Mouse (Mus musculus): ENCODE measurements around the gene Ikzf2. TPM values are rescaled to one million over a fixed set of nuclear protein-coding genes. Genes with fewer than 3 reads are reported as not detected.

The Ikzf2 gene
- polyA plus RNA-seq, 1 experiment from 2014 or later, result 4.2 TPM

- H3K4me2 ChIP-seq (ENCODE audit: low read depth, low read length), result no peak overlapping the region
- ATAC-seq (ENCODE audit: low read depth), result no peak
- peaks cover 6% of the 10 kb centered on the region; the same call in 1 of the 2 replicates for H3K4me1 ChIP-seq (ENCODE audit: control insufficient read depth, insufficient read depth, low read length)
- DNase-seq (ENCODE audit: low spot score), result no peak
- no peaks in the 10 kb centered on the region for H3K9me3 ChIP-seq (ENCODE audit: control insufficient read depth, low read length)
- H3K9ac ChIP-seq (ENCODE audit: low read depth, low read length), result no peak overlapping the region
- WGBS, result 61% methylated on average over 3 of the region's 3 CpGs
- no peaks in the 10 kb centered on the region for H3K27me3 ChIP-seq (replicated peaks; ENCODE audit: control insufficient read depth, insufficient read depth, low read length)
- H3K4me3 ChIP-seq (ENCODE audit: low read depth, low read length), result no peak overlapping the region
- no peaks in the 10 kb centered on the region for H3K36me3 ChIP-seq (ENCODE audit: control insufficient read depth, insufficient read depth, low read length)
- H3K27ac ChIP-seq (replicated peaks; ENCODE audit: low read depth, low read length), result no peak overlapping the region
Measured at GRCm38 (mm10) chr1:69682261-69682660, 4.8 kb downstream of the Ikzf2 start.

DNA sequence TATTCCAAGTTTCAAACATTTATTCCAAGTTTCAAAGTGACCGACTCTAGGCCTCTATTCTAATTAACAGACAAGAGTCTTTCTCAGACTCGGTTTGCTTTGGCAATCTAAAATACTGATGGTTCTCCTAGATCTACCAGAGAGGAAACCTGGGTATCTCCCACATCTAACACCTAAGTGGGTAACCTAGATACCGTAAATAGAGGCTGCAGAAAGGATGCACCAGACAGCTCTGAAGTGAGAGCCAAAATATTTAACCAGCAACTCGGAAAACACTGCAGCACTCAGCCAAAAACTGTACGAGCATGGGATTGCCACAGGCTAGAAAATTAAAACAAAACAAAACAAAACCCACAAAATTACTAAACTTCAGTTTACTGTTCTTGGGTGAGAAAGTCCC is 6.0 kb downstream of the Ikzf2 start:
- Histone ChIP-seq H3K9me3 (ENCODE audit: control insufficient read depth, low read length) (no peaks in the 10 kb centered on the region), H3K4me2 (ENCODE audit: low read depth, low read length) (no peak overlapping the region), H3K4me1 (ENCODE audit: control insufficient read depth, insufficient read depth, low read length) (peaks cover 6% of the 10 kb centered on the region; the same call in 1 of the 2 replicates), H3K4me3 (ENCODE audit: low read depth, low read length) (no peak overlapping the region), H3K27ac (replicated peaks; ENCODE audit: low read depth, low read length) (no peak overlapping the region), H3K27me3 (replicated peaks; ENCODE audit: control insufficient read depth, insufficient read depth, low read length) (no peaks in the 10 kb centered on the region), H3K9ac (ENCODE audit: low read depth, low read length) (no peak overlapping the region), H3K36me3 (ENCODE audit: control insufficient read depth, insufficient read depth, low read length) (no peaks in the 10 kb centered on the region)
- no peak for ATAC-seq (ENCODE audit: low read depth)
- WGBS, result 69% methylated on average over 5 of the region's 5 CpGs
- DNase-seq (ENCODE audit: low spot score), result no peak

DNA sequence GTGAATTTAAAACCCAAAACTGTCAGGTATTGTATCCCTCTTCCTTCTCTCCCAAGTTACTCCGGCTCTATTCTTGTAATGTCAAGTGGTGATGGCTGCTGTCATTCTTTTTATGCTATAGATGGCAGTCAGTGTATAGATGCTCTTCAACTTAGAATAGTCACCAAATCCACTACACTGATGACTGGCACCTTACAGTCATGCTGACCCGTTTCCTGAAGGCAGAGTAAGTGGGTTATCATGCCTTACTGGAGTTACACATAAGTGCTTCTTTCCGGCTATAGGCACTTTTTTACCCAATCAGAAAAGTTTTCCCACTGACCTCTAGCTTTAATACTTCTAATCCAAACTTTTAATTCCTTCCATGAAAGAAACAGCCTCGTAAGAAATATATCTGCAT is 6.5 kb downstream of the Ikzf2 start:
- Histone ChIP-seq H3K4me3 (ENCODE audit: low read depth, low read length) (no peak overlapping the region), H3K4me2 (ENCODE audit: low read depth, low read length) (no peak overlapping the region), H3K9me3 (ENCODE audit: control insufficient read depth, low read length) (no peaks in the 10 kb centered on the region), H3K27me3 (replicated peaks; ENCODE audit: control insufficient read depth, insufficient read depth, low read length) (no peaks in the 10 kb centered on the region), H3K9ac (ENCODE audit: low read depth, low read length) (no peak overlapping the region), H3K36me3 (ENCODE audit: control insufficient read depth, insufficient read depth, low read length) (no peaks in the 10 kb centered on the region), H3K4me1 (ENCODE audit: control insufficient read depth, insufficient read depth, low read length) (peaks cover 6% of the 10 kb centered on the region; the same call in 1 of the 2 replicates), H3K27ac (replicated peaks; ENCODE audit: low read depth, low read length) (no peak overlapping the region)
- ATAC-seq (ENCODE audit: low read depth), result no peak
- 81% methylated on average over 4 of the region's 4 CpGs for WGBS
- no peak for DNase-seq (ENCODE audit: low spot score)

- H3K27ac ChIP-seq (replicated peaks; ENCODE audit: low read depth, low read length), result no peak overlapping the region
- no peaks in the 10 kb centered on the region for H3K27me3 ChIP-seq (replicated peaks; ENCODE audit: control insufficient read depth, insufficient read depth, low read length)
- H3K4me2 ChIP-seq (ENCODE audit: low read depth, low read length), result no peak overlapping the region
- H3K4me3 ChIP-seq (ENCODE audit: low read depth, low read length), result no peak overlapping the region
- no peaks in the 10 kb centered on the region for H3K4me1 ChIP-seq (ENCODE audit: control insufficient read depth, insufficient read depth, low read length)
- no peak overlapping the region for H3K9ac ChIP-seq (ENCODE audit: low read depth, low read length)
- ATAC-seq (ENCODE audit: low read depth) (no peak), DNase-seq (ENCODE audit: low spot score) (no peak)
- no peaks in the 10 kb centered on the region for H3K36me3 ChIP-seq (ENCODE audit: control insufficient read depth, insufficient read depth, low read length)
- 91% methylated on average over 10 of the region's 10 CpGs for WGBS
- H3K9me3 ChIP-seq (ENCODE audit: control insufficient read depth, low read length), result no peaks in the 10 kb centered on the region
Measured at GRCm38 (mm10) chr1:69669897-69670404, 17.1 kb downstream of the Ikzf2 start.

GRCm38 (mm10) chr1:69667456-69667855 is 19.6 kb downstream of the Ikzf2 start:
- no peaks in the 10 kb centered on the region for H3K36me3 ChIP-seq (ENCODE audit: control insufficient read depth, insufficient read depth, low read length)
- H3K4me2 ChIP-seq (ENCODE audit: low read depth, low read length), result no peak overlapping the region
- H3K4me1 ChIP-seq (ENCODE audit: control insufficient read depth, insufficient read depth, low read length), result no peaks in the 10 kb centered on the region
- H3K9ac ChIP-seq (ENCODE audit: low read depth, low read length), result no peak overlapping the region
- H3K4me3 ChIP-seq (ENCODE audit: low read depth, low read length), result no peak overlapping the region
- DNase-seq (ENCODE audit: low spot score) (no peak), ATAC-seq (ENCODE audit: low read depth) (no peak)
- 71% methylated on average over 5 of the region's 5 CpGs for WGBS
- H3K27me3 ChIP-seq (replicated peaks; ENCODE audit: control insufficient read depth, insufficient read depth, low read length), result no peaks in the 10 kb centered on the region
- H3K9me3 ChIP-seq (ENCODE audit: control insufficient read depth, low read length), result no peaks in the 10 kb centered on the region
- H3K27ac ChIP-seq (replicated peaks; ENCODE audit: low read depth, low read length), result no peak overlapping the region

- Histone ChIP-seq H3K4me1 (ENCODE audit: control insufficient read depth, insufficient read depth, low read length) (no peaks in the 10 kb centered on the region), H3K4me2 (ENCODE audit: low read depth, low read length) (no peak overlapping the region), H3K4me3 (ENCODE audit: low read depth, low read length) (no peak overlapping the region), H3K9me3 (ENCODE audit: control insufficient read depth, low read length) (no peaks in the 10 kb centered on the region), H3K27ac (replicated peaks; ENCODE audit: low read depth, low read length) (no peak overlapping the region), H3K27me3 (replicated peaks; ENCODE audit: control insufficient read depth, insufficient read depth, low read length) (no peaks in the 10 kb centered on the region), H3K36me3 (ENCODE audit: control insufficient read depth, insufficient read depth, low read length) (no peaks in the 10 kb centered on the region), H3K9ac (ENCODE audit: low read depth, low read length) (no peak overlapping the region)
- WGBS, result 72% methylated on average over 2 of the region's 2 CpGs
- no peak for DNase-seq (ENCODE audit: low spot score)
- ATAC-seq (ENCODE audit: low read depth), result no peak
Measured at GRCm38 (mm10) chr1:69659779-69660178, 27.3 kb downstream of the Ikzf2 start.

GRCm38 (mm10) chr1:69658051-69658450 is 29.0 kb downstream of the Ikzf2 start:
- DNase-seq (ENCODE audit: low spot score) (no peak), ATAC-seq (ENCODE audit: low read depth) (no peak)
- H3K36me3 ChIP-seq (ENCODE audit: control insufficient read depth, insufficient read depth, low read length), result no peaks in the 10 kb centered on the region
- no peaks in the 10 kb centered on the region for H3K9me3 ChIP-seq (ENCODE audit: control insufficient read depth, low read length)
- no peak overlapping the region for H3K4me3 ChIP-seq (ENCODE audit: low read depth, low read length)
- no peaks in the 10 kb centered on the region for H3K4me1 ChIP-seq (ENCODE audit: control insufficient read depth, insufficient read depth, low read length)
- H3K4me2 ChIP-seq (ENCODE audit: low read depth, low read length), result no peak overlapping the region
- H3K27ac ChIP-seq (replicated peaks; ENCODE audit: low read depth, low read length), result no peak overlapping the region
- H3K27me3 ChIP-seq (replicated peaks; ENCODE audit: control insufficient read depth, insufficient read depth, low read length), result no peaks in the 10 kb centered on the region
- no peak overlapping the region for H3K9ac ChIP-seq (ENCODE audit: low read depth, low read length)
- WGBS, result 41% methylated on average over 6 of the region's 6 CpGs

GRCm38 (mm10) chr1:69657455-69657854 is 29.6 kb downstream of the Ikzf2 start:
- Histone ChIP-seq H3K4me3 (ENCODE audit: low read depth, low read length) (no peak overlapping the region), H3K4me2 (ENCODE audit: low read depth, low read length) (no peak overlapping the region), H3K36me3 (ENCODE audit: control insufficient read depth, insufficient read depth, low read length) (no peaks in the 10 kb centered on the region), H3K27me3 (replicated peaks; ENCODE audit: control insufficient read depth, insufficient read depth, low read length) (no peaks in the 10 kb centered on the region), H3K4me1 (ENCODE audit: control insufficient read depth, insufficient read depth, low read length) (no peaks in the 10 kb centered on the region), H3K9ac (ENCODE audit: low read depth, low read length) (no peak overlapping the region), H3K27ac (replicated peaks; ENCODE audit: low read depth, low read length) (no peak overlapping the region), H3K9me3 (ENCODE audit: control insufficient read depth, low read length) (no peaks in the 10 kb centered on the region)
- ATAC-seq (ENCODE audit: low read depth) (no peak), DNase-seq (ENCODE audit: low spot score) (no peak)
- 74% methylated on average over 3 of the region's 3 CpGs for WGBS

GRCm38 (mm10) chr1:69656929-69657328 is 30.1 kb downstream of the Ikzf2 start:
- no peak overlapping the region for H3K4me3 ChIP-seq (ENCODE audit: low read depth, low read length)
- H3K27ac ChIP-seq (replicated peaks; ENCODE audit: low read depth, low read length), result no peak overlapping the region
- H3K4me1 ChIP-seq (ENCODE audit: control insufficient read depth, insufficient read depth, low read length), result no peaks in the 10 kb centered on the region
- 44% methylated on average over 16 of the region's 16 CpGs for WGBS
- no peaks in the 10 kb centered on the region for H3K9me3 ChIP-seq (ENCODE audit: control insufficient read depth, low read length)
- no peak overlapping the region for H3K4me2 ChIP-seq (ENCODE audit: low read depth, low read length)
- DNase-seq (ENCODE audit: low spot score), result no peak
- H3K9ac ChIP-seq (ENCODE audit: low read depth, low read length), result no peak overlapping the region
- no peaks in the 10 kb centered on the region for H3K36me3 ChIP-seq (ENCODE audit: control insufficient read depth, insufficient read depth, low read length)
- H3K27me3 ChIP-seq (replicated peaks; ENCODE audit: control insufficient read depth, insufficient read depth, low read length), result no peaks in the 10 kb centered on the region
- no peak for ATAC-seq (ENCODE audit: low read depth)

All from embryonic facial prominence, embryonic 14.5 days (tissue).